ENCODE assay signal across 16 mouse cellular contexts in the genomic region with DNA sequence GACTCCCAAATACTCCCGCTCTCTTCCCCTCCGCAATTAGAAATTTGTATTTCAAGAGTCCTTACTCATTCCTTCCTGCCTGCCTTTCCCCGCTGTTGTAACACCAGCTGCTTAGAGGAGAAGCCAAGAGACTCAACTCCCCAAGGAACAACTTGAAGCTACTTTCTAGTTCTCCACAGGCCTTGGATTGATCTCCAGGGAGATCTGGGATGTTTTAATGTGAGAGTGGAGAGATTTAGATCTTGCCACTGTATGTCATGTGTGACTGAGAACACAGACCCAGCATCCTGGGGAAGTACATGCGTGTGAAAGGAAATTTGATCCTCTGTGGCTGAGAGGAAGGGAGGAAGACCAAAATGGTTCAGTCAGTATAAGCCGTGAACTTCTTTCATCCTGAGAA.
DNase-seq lines count a peak whose midpoint lies in the region; ATAC-seq and TF ChIP-seq lines count a peak whose summit lies in the region.
"Had no signal": no experiment of that assay in that cellular context is flagged by ENCODE, and none has a peak within 500 bp of the region (broad histone marks: within the 10 kb centered on the region; RNA-seq: fewer than 3 reads in every experiment).

No protein-coding gene starts in this region.

- peak; percentile 50 for DNase-seq in embryonic facial prominence, embryonic 14.5 days (ENCODE audit: low spot score)
- no peak for DNase-seq in embryonic facial prominence, embryonic 10.5 days (ENCODE audit: low spot score)
- DNase-seq in lung, postnatal 4 days = no peak
- DNase-seq in stomach, postnatal 0 days (ENCODE audit: low spot score) = no peak
- DNase-seq in cerebellum, postnatal 36 days = no peak
- no peak for DNase-seq in liver, postnatal 0 days
- DNase-seq: cerebellum, adult 11 months; layer of hippocampus, postnatal 36 days; left cerebral cortex, postnatal 4 days; lung, embryonic 14.5 days had no signal

- no peak overlapping the region for H3K4me2 ChIP-seq in embryonic facial prominence, embryonic 14.5 days (ENCODE audit: low read depth, low read length)
- H3K4me2 ChIP-seq in lung, embryonic 16.5 days (ENCODE audit: low read depth, low read length) = no peak overlapping the region
- no peak overlapping the region for H3K4me2 ChIP-seq in intestine, postnatal 0 days (replicated peaks; ENCODE audit: low read depth)
- H3K4me2 ChIP-seq in stomach, postnatal 0 days (replicated peaks; ENCODE audit: low read depth) = no peak overlapping the region
- no peak overlapping the region for H3K4me2 ChIP-seq in liver, postnatal 0 days (ENCODE audit: low read depth, low read length)
- H3K4me2 ChIP-seq: embryonic facial prominence, embryonic 13.5 days; lung, embryonic 14.5 days; neural tube, embryonic 15.5 days had no signal

- no peak overlapping the region for H3K4me3 ChIP-seq in embryonic facial prominence, embryonic 14.5 days (ENCODE audit: low read depth, low read length)
- no peak overlapping the region for H3K4me3 ChIP-seq in embryonic facial prominence, embryonic 10.5 days
- H3K4me3 ChIP-seq in lung, embryonic 16.5 days (ENCODE audit: low read length) = no peak overlapping the region
- no peak overlapping the region for H3K4me3 ChIP-seq in intestine, postnatal 0 days (ENCODE audit: low read depth, low read length)
- H3K4me3 ChIP-seq in stomach, postnatal 0 days (ENCODE audit: low read depth, low read length) = no peak overlapping the region
- H3K4me3 ChIP-seq in liver, postnatal 0 days (ENCODE audit: low read depth, low read length) = no peak overlapping the region
- H3K4me3 ChIP-seq: embryonic facial prominence, embryonic 13.5 days; forebrain, embryonic 10.5 days; neural tube, embryonic 15.5 days had no signal

- no peaks in the 10 kb centered on the region for H3K36me3 ChIP-seq in embryonic facial prominence, embryonic 14.5 days (ENCODE audit: control insufficient read depth, insufficient read depth, low read length)
- H3K36me3 ChIP-seq in embryonic facial prominence, embryonic 10.5 days (replicated peaks) = no peaks in the 10 kb centered on the region
- H3K36me3 ChIP-seq in lung, embryonic 16.5 days (ENCODE audit: control insufficient read depth, insufficient read depth, low read length) = no peaks in the 10 kb centered on the region
- no peaks in the 10 kb centered on the region for H3K36me3 ChIP-seq in intestine, postnatal 0 days (ENCODE audit: control insufficient read depth, insufficient read depth)
- no peaks in the 10 kb centered on the region for H3K36me3 ChIP-seq in stomach, postnatal 0 days (ENCODE audit: control insufficient read depth, insufficient read depth, low read length)
- H3K36me3 ChIP-seq in liver, postnatal 0 days (replicated peaks; ENCODE audit: insufficient read depth, low read length) = no peaks in the 10 kb centered on the region
- H3K36me3 ChIP-seq: embryonic facial prominence, embryonic 13.5 days; forebrain, embryonic 10.5 days; neural tube, embryonic 15.5 days had no signal

- WGBS in embryonic facial prominence, embryonic 14.5 days = 57% methylated on average over 5 of the region's 5 CpGs
- 81% methylated on average over 5 of the region's 5 CpGs for WGBS in embryonic facial prominence, embryonic 10.5 days
- 73% methylated on average over 5 of the region's 5 CpGs for WGBS in lung, embryonic 16.5 days
- 78% methylated on average over 5 of the region's 5 CpGs for WGBS in intestine, postnatal 0 days
- 78% methylated on average over 5 of the region's 5 CpGs for WGBS in stomach, postnatal 0 days
- 81% methylated on average over 5 of the region's 5 CpGs for WGBS in liver, postnatal 0 days (ENCODE audit: insufficient replicate concordance)

- H3K27ac ChIP-seq in embryonic facial prominence, embryonic 14.5 days (replicated peaks; ENCODE audit: low read depth, low read length) = no peak overlapping the region; the same call in 1 of the 2 replicates
- H3K27ac ChIP-seq in embryonic facial prominence, embryonic 10.5 days (replicated peaks) = no peak overlapping the region
- 0 out of 2 replicates have a peak overlapping the region, but pooled peaks have one; percentile 12 for H3K27ac ChIP-seq in lung, embryonic 16.5 days (ENCODE audit: low read length)
- no peak overlapping the region for H3K27ac ChIP-seq in intestine, postnatal 0 days (ENCODE audit: low read depth, low read length)
- peak overlapping the region; percentile 9; the same call in 1 of the 2 replicates for H3K27ac ChIP-seq in stomach, postnatal 0 days (replicated peaks)
- no peak overlapping the region for H3K27ac ChIP-seq in liver, postnatal 0 days (ENCODE audit: low read depth)
- H3K27ac ChIP-seq: embryonic facial prominence, embryonic 13.5 days; forebrain, embryonic 10.5 days; hindbrain, postnatal 0 days; neural tube, embryonic 15.5 days had no signal

- H3K9me3 ChIP-seq in embryonic facial prominence, embryonic 14.5 days (ENCODE audit: control insufficient read depth, low read length) = no peaks in the 10 kb centered on the region
- no peaks in the 10 kb centered on the region for H3K9me3 ChIP-seq in embryonic facial prominence, embryonic 10.5 days
- no peaks in the 10 kb centered on the region for H3K9me3 ChIP-seq in lung, embryonic 16.5 days (ENCODE audit: control insufficient read depth, low read length)
- H3K9me3 ChIP-seq in intestine, postnatal 0 days (ENCODE audit: control insufficient read depth) = no peaks in the 10 kb centered on the region
- H3K9me3 ChIP-seq in stomach, postnatal 0 days (ENCODE audit: control insufficient read depth, low read length) = no peaks in the 10 kb centered on the region
- no peaks in the 10 kb centered on the region for H3K9me3 ChIP-seq in liver, postnatal 0 days (ENCODE audit: low read length)
- H3K9me3 ChIP-seq: embryonic facial prominence, embryonic 13.5 days; forebrain, embryonic 10.5 days; neural tube, embryonic 15.5 days had no signal

- no peak for TF ChIP-seq CTCF in intestine, postnatal 0 days (IDR thresholded peaks at IDR 0.05; ENCODE audit: low read depth)
- TF ChIP-seq CTCF in stomach, postnatal 0 days (IDR thresholded peaks at IDR 0.05; ENCODE audit: low read depth) = no peak
- TF ChIP-seq CTCF in liver, postnatal 0 days (IDR thresholded peaks at IDR 0.05; ENCODE audit: low read depth) = no peak

- no peak overlapping the region for H3K9ac ChIP-seq in embryonic facial prominence, embryonic 14.5 days (ENCODE audit: low read depth, low read length)
- no peak overlapping the region for H3K9ac ChIP-seq in lung, embryonic 16.5 days (ENCODE audit: low read length)
- H3K9ac ChIP-seq in intestine, postnatal 0 days (ENCODE audit: low read depth, low read length) = no peak overlapping the region
- H3K9ac ChIP-seq in stomach, postnatal 0 days (ENCODE audit: low read length) = no peak overlapping the region
- no peak overlapping the region for H3K9ac ChIP-seq in liver, postnatal 0 days (replicated peaks)
- H3K9ac ChIP-seq: embryonic facial prominence, embryonic 13.5 days; lung, embryonic 14.5 days; neural tube, embryonic 15.5 days had no signal

- H3K27me3 ChIP-seq in embryonic facial prominence, embryonic 14.5 days (replicated peaks; ENCODE audit: control insufficient read depth, insufficient read depth, low read length) = no peaks in the 10 kb centered on the region
- H3K27me3 ChIP-seq in embryonic facial prominence, embryonic 10.5 days (replicated peaks; ENCODE audit: low read depth, poor library complexity, severe bottlenecking) = no peaks in the 10 kb centered on the region
- H3K27me3 ChIP-seq in lung, embryonic 16.5 days (ENCODE audit: control insufficient read depth, insufficient read depth, low read depth, low read length) = no peaks in the 10 kb centered on the region
- H3K27me3 ChIP-seq in intestine, postnatal 0 days (replicated peaks; ENCODE audit: control insufficient read depth, insufficient read depth, low read length) = no peaks in the 10 kb centered on the region
- H3K27me3 ChIP-seq in stomach, postnatal 0 days (ENCODE audit: control insufficient read depth, insufficient read depth, low read length) = no peaks in the 10 kb centered on the region
- no peaks in the 10 kb centered on the region for H3K27me3 ChIP-seq in liver, postnatal 0 days (ENCODE audit: insufficient read depth, low read length)
- H3K27me3 ChIP-seq: embryonic facial prominence, embryonic 13.5 days; neural tube, embryonic 15.5 days had no signal

- TF ChIP-seq EP300 in stomach, postnatal 0 days (optimal IDR thresholded peaks at IDR 0.05) = no peak
- TF ChIP-seq EP300 in liver, postnatal 0 days (IDR thresholded peaks at IDR 0.05; ENCODE audit: low read depth) = no peak

- H3K4me1 ChIP-seq in embryonic facial prominence, embryonic 14.5 days (ENCODE audit: control insufficient read depth, insufficient read depth, low read length) = peaks cover 8% of the 10 kb centered on the region; the same call in 1 of the 2 replicates
- peaks cover 12% of the 10 kb centered on the region for H3K4me1 ChIP-seq in embryonic facial prominence, embryonic 10.5 days
- 0 out of 2 replicates have a peak, but pooled peaks cover 3% of the 10 kb centered on the region for H3K4me1 ChIP-seq in lung, embryonic 16.5 days (replicated peaks; ENCODE audit: control insufficient read depth, insufficient read depth, low read length)
- no peaks in the 10 kb centered on the region for H3K4me1 ChIP-seq in intestine, postnatal 0 days (replicated peaks; ENCODE audit: control insufficient read depth, insufficient read depth, low read length)
- H3K4me1 ChIP-seq in stomach, postnatal 0 days (replicated peaks; ENCODE audit: control insufficient read depth, insufficient read depth) = no peaks in the 10 kb centered on the region
- H3K4me1 ChIP-seq in liver, postnatal 0 days (ENCODE audit: insufficient read depth) = no peaks in the 10 kb centered on the region

- no peak for ATAC-seq in embryonic facial prominence, embryonic 14.5 days (ENCODE audit: low read depth)
- ATAC-seq in lung, embryonic 16.5 days (ENCODE audit: low read depth) = no peak
- 0 out of 2 replicates have a peak, but pooled peaks have one; percentile 8 for ATAC-seq in intestine, postnatal 0 days
- no peak for ATAC-seq in stomach, postnatal 0 days (ENCODE audit: low FRiP score, low TSS enrichment)
- no peak for ATAC-seq in liver, postnatal 0 days
- ATAC-seq: hindbrain, postnatal 0 days had no signal

Comparison
In these comparisons a context has a peak if more than half of its experiments do, and no peak if none do; other contexts are left out.
1. H3K27ac ChIP-seq: peak in lung, embryonic 16.5 days (single experiment) and stomach, postnatal 0 days (single experiment); none in embryonic facial prominence, embryonic 14.5 days (single experiment), embryonic facial prominence, embryonic 10.5 days (single experiment), intestine, postnatal 0 days (single experiment) and liver, postnatal 0 days (single experiment).